Mouse (Mus musculus) testis, postnatal 14 days (tissue): ENCODE measurements around the gene Rnf180.
"Not testable (repeated sequence)": the region's sequence is repeated elsewhere in the genome, so short reads cannot be mapped to it uniquely, and the experiment has no call there.

Source experiments
- DNase-seq: peaks from one replicate; pipeline ENCODE4 v3.0.0; 2021; ENCODE audit warnings: low spot score

The Rnf180 gene

DNA sequence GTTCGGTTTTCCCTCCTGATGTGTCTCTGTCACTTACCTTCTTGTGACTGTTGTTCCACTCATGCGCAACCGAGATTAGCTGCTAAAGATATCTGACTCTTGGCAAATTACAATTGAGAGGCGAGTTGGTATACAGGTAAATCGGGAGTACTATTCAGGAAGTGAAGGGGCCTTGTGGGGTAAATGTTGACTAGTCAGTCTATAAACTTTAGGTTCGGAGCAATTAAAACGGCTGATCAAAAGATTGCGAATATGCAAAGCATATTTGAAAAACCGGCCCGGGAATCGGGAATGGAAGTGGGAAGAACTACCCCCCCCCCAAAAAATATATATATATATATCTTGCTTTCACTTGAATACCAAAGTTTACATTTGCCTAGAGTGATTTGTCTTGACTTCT lies at the start of gene Rnf180:
TSS of gene Rnf180 (minus strand) at position 101 of the 400 bp plus-strand sequence.
- no peak for DNase-seq

DNA sequence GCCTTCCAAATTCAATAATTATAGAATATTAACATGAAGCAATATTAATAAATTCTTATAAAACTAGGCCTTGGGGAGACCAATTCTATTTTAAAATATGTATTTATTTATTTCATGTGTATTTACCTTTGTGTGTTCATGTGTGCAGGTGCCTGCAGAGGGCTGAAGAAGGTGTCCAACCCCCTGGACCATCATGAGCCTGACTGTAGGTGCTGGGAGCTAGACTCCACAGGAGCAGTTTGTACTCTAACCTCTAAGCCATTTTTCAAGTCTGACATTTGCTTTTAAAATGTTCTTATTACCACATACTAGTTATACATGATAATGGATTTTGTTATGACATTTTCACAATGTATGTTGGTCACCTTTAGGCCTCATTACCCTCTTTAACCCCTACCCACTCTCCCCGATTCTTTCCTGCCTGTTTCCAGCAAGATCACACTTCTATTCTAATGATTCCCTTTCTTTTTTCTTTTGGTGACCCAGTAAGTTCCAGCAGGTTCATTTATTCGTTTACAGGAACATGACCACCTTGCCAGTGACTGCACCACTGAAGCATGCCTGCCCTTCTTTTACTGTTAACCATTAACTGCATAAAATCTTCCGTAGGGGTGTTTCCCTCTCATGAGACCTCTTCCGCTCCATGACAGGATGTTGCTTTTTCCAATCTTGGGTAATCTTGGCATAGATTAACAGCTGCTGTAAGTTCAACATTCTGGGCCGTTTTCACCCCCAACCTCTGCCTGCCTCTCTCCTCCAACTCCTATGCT lies 36.8 kb upstream of the Rnf180 start:
- DNase-seq = no peak

DNA sequence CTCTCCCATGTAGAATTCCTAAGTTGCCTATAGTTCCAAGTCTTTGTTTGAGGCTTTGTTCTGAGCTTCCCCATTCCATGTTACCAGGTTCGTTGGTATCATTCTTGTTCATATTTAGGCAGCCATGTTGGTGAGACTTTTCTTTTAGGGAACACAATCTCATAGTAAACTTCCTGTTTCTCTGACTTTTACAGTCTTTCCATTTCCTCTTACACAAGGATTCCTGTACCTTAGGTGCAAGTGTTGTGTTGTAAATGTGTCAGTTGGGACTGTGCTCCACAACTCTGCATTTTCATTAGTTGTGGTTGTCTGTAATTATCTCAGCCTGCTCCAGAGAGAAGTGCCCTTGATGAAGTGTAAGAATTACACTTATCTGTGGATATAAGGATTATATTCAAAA lies 32.3 kb upstream of the Rnf180 start:
- DNase-seq = no peak

DNA sequence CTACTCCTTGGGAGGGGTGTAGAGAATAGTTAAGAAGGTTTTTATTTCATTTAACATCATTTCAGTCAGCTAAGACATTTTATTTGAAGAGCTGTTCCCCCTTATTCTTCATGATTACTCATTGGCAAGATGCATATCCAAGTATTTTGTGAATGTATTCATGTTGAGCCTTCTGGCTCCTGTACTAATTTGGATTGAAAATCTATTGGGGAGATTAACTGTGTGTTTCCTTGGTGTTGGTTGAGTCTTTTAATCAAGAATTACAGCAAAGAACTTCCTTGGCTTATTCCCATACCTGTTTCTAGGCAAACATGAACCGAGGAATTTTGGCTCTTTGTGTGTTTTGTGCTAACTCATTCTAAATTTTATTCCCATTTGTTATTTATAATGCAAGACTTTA lies 22.3 kb upstream of the Rnf180 start:
- no peak for DNase-seq

DNA sequence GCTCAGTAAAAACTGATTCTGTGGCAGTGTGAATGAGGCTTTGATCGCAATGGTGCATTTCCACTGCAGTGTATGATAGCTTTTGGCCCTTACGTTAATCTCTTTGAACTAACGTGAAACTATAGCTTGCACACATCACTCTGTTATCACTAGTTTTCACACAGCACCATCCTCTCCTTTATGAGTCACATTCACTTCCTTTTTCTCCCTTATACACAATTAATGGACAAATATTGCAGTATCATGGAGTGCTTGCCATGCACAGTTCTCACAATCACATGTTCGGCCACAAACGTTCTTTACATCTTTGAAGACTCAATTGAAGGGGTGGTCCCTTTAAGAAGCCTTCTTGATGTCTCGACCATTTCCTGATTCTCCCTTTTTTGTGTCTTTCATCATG lies 21.4 kb upstream of the Rnf180 start:
- DNase-seq = no peak

DNA sequence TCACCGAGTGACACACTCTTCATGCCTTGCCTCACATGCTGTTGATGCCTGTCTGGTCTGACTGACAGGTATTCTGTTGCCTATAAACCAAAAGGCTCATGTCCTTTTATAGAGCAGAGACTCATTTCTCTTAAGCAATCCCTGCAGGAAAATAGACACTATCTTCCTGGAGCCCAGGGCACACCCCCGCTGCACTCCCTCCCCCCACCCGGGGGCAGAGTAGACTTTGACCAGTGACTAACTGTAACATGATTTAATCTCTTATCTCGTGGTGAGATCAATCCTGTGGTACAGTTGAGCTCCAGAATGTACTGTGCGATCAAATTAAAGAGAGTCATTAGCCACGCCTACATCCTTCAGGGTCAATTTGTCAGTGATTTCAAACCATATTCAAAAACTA lies 18.1 kb upstream of the Rnf180 start:
- peak; percentile 11 for DNase-seq

DNA sequence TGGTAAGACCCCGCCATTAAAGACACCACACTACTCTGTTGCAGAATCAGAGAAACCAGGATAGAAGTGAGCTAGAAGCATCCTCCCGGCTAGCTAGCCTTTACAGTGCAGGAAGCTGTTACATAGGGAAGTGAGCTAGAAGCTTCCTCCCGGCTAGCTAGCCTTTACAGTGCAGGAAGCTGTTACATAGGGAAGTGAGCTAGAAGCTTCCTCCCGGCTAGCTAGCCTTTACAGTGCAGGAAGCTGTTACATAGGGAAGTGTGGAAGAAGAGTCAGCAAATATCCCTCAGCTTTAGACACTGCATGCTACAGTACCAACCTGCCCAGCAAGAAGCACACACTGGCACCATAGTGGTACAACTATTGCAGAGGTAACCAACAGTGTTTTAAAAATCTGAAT lies 15.9 kb upstream of the Rnf180 start:
- not testable (repeated sequence) for DNase-seq

DNA sequence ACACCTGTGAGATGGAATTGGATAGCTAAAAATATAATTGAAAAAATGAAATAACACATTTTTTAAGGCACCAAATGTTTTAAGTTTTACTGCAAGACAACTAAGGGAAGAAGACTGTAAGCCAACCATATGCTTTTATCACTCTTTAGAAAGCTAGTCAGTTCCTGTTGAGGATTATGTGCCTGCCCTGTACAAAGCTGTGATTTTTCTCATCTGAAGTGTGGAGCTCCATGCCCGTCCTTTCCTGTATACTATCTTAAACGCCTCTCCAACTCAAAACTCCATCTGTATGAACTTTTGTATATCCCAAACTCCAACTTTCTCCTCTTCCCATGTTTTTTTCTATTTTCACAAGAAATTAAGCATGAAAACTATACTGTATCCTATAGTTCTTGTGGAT lies 10.9 kb upstream of the Rnf180 start:
- no peak for DNase-seq

DNA sequence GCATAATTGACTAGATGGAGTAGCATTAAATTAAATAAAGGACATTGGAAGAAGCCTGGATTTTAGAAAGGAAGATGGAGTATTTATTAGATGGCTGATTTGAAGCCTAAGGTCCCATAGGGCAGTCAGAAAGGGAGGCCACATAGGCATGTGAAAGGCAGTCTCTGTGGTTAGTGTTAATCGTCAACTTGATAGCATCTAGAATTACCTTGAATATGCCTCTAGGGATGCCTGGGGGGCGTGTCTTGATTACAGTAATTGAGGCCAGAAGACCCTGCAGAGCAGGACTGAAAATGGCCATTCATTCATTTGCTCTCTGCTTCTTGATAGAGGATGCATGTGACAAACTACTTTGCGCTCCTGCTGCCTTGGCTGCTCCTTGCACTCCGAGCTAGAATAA lies 9.4 kb upstream of the Rnf180 start:
- no peak for DNase-seq

DNA sequence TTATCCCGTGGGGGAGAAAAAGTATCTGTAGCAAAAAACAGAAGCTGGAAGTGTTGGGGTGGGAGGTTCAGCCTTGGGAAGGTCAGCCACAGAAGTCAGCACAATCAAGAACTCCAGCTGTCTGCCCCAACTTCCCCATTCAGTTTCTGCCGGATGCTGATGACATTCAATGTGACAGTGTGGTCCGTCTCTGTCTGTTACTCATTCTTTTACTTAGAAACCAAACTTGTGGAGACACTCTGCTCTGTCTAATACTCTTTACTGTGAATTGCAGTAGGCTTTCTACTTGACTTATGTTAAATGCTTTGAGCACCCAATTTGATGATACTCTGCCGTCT lies 5.4 kb upstream of the Rnf180 start:
- DNase-seq = peak; percentile 23

DNA sequence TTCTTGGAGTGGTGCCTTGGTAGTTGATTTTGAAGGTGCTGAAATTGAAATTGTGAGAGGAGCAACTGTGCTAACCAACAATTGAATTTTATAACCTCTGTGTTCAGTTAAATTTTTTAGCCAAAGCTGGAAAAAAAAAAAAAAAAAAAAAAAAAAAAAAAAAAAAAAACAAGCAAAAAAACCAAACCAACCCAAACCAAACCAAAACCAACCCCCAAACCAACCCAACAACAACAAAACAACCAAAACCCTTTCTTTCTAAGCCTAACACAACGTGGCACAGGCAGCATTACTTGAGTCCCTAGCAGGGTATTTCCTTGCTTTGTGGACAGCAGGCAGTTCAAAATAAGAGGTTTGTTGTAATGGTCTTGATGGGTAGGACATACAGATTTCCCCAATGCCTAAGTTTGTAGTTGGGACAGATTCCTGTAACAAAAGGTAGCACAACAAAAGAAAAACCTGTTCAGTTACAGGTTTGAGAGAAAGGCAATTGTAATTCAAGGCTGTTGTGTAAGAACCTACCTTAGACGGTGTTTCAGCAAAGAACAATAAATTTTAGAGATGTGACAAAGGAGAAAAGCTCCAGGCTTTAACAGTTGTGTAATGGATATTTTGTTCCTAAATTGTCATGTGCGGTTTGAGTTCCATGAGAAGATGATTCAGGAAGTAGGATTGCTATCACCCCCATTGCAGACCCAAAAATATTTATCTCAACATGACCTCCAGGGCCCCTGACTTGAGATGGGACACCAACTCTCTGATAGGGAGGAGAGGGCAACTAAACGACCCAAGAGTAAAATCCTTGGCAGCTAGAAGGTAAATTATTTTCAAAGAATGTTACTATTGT lies 4.8 kb upstream of the Rnf180 start:
- no peak for DNase-seq

DNA sequence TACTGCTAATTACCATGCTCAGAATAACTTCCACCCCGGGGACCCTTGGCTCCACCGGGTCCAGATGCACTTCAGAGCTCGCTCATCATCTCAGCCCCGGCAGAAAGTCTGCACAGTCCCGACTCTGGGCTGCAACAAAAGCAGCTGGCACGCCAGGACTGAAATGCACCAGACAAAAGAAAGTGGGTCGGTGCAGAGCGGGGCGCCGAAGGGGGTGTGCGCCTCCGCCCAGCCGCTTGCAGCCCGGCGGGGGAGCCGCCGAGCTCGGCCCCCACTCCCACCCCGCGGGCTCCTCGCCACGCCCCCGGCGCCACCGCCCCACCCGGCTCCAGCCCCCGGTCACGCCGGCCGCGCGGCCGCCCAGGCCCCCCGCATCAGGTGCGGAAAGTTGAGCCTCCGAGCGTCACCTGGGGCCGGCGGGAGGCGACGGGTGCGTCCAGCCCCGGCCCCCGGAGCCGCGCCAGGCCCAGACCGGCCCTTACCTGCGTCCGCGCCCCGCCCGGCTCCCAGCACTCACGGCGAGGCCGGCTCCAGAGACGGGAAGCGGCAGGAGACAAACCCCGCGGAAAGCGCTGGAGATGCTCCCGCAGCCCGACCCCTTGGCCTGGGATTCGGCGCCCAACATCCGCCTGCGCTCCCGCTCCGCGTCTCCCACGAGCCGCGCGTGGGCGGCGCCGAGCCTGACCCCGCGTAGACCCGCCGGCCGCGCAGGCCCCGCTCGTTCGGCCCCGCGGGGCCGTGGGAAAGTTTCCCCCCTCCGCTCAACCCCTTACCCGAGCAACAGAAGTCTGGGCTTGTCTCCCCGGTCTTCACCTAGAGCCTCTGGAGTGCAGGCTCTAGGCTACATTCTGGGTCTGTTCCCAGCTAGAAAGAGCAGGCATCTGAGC lies 591 bp downstream of the Rnf180 start:
- DNase-seq = peak; percentile 76

DNA sequence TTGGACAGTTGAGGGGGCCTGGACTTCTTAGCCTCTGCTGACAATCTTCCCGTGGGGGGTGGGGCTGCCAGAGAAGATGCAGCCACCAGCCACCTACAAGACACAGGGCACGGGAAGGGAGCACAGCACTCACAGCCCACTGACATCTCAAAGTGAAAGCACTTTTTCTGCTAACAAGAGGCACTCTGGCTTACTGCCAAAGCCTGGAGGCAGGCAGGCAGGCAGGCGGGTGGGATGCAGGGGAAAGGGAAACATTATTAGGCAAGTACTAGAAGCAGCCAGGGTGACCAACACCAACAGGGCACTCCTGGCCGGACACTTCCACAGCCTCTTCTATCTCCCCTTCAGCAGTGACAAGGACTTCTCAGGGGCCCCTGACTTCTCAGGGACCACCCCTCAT lies 2.8 kb downstream of the Rnf180 start:
- DNase-seq = peak; percentile 51

DNA sequence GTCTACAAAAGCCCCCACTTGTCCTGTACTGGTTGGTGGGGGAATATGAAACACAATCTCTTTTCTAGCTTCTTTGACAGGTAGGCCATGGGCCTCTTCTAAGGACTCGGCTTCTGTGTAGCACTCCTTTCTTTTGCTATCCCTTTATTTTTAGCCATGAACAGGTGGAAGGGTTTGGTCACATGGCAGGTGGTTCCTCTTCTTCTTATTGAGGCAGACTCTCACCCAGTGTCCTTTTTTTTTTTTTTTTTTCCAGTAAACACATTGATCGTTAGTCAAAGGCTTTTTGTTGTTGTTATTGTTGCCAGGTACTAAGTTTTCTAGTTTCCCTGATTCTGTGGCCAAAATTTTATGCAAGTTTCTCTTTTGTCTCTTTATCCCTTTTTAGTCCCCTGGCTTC lies 4.0 kb downstream of the Rnf180 start:
- DNase-seq = no peak

DNA sequence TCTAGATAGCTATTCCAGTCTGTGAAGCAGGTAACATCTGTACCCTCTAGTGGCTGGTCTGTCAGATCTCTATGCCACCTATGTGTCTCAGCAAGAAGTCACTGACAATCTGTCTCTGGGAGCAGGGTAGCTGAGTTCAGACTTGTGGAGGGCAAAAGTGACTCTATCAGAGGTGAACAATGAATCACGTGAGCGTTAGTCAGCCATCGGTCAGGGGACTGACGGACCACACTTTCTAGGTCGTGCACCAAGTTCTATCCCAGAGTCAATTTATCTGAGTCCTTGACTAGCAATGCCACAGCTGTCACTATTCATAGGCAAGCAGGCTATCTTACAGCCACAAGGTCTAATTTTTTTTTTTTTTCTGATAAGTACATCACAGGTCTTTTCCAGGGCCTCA lies 4.6 kb downstream of the Rnf180 start:
- no peak for DNase-seq

DNA sequence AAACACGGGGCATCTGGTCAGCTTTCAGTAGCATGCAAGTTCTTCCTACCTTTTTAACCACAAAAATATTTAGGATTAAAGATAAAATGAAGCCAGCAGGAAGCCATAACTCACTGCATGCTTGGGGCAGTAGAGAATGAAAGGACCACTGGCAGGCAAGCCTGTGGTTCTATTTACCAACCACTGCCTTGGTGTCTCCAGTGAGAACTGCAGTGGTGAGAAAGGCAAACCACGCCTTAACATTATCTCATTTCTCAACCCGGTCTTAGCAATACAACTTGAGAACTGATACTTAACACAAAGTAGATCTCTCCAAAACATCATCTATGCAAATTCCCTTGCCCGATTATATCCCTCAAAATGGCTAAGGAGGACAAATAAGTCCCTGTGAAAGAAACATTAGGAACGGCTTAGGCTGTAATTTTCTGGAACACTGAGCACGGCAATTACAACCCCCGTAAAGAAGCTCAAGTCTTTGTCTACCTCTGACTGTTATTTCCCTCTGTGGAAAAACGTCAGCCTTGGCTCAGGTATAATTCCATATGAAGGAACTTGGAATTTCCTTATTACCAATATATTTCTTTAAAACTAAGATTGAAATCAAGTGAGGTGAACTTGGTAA lies 15.1 kb downstream of the Rnf180 start:
- no peak for DNase-seq

DNA sequence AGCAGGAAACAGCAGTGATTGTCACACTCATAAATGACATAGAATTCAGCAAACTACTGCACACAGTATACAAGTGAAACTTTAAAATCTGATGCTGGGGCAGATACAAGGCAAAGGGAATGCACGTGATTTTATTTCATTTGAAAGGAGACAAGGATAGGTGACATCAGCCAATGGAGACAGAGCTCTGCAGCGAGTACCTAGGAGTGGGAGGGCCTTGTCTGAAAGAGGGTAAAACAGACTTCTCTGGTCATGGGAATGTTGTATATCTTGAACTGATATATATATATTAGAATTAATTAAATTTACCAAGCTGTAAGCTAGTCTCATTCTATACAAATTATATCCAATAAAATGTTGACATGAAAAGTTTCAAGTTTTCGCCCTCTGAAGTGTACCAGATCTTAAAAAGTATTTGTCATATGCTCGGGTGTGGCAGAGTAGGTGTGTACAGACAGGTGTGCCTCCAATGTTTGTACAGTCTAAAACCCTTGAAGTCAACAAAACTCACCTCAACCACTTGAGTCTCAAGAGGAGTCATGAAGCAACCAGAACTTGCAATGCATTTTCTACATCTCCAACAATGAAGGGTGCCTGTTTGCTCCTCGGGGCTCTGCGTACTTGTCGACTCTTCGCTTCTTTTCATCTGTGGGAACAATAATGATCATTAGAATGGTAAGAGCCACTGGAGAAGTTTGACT lies 24.1 kb downstream of the Rnf180 start:
- no peak for DNase-seq

DNA sequence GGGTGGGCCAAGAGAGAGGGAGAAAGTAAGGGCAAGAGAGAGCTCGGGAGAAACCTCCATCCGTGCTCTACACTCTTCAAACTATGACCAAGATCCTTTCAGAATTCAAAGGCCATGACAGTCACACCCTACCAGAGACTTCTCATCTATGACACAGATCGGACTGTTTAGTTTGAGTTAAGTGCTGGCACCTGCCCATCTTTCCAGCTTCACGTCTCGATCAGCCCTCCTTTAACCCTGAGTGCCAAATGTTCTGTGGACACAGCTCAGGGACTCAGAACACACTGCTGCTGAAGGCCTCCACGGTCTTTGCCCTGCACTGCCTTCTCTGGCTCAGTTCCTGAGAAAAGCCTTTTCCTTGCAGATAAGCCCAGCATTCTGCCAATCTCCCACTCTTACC lies 27.2 kb downstream of the Rnf180 start:
- DNase-seq = peak; percentile 25

DNA sequence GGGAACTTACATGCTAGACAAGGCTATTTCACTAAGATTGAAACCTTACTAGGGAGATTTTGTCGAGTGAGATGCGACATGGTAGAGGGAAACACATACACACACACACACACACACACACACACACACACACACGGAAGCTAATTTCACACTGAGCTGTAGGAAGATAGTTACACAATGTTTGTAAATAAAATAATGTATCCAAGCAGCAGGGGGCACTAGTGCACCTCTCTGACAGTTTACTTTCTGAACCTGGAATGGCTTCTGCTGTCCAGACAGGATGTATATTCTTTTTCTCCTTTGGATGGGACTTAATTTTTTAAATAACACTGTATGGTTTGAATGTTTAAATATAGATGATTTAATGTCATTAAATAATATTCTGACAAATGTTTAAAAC lies 27.9 kb downstream of the Rnf180 start:
- DNase-seq = no peak

DNA sequence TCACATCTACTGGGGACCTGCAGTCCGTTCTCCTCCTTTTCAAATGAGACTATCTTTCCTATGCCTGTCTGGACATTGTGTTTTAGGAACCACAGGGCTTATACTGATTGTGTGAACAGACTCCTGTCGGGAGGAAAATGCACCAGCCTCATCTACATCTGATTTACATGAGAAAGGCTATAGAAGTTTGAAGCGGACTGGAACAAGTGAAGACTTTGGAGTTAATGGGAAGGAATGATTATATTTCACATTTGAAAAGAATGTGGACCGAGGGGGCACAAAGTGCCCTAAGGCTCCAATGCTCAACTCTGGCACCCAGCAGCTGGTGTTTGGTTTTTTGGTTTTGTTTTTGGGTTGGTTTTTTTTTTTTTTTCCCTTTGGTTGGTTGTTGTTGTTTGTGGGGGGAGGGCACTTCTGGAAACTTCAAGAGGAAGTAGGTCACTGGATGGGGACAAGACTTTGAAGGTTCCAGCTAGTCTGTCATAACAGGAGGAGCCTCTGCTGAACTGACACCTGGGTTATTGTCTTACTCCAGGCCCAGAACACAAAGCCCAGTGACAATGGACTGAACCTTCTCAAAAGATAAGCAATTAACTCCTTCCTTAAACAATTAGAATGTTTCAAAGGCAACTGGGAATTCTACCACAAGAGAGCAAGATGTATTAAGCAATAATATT lies 37.7 kb downstream of the Rnf180 start:
- no peak for DNase-seq

DNA sequence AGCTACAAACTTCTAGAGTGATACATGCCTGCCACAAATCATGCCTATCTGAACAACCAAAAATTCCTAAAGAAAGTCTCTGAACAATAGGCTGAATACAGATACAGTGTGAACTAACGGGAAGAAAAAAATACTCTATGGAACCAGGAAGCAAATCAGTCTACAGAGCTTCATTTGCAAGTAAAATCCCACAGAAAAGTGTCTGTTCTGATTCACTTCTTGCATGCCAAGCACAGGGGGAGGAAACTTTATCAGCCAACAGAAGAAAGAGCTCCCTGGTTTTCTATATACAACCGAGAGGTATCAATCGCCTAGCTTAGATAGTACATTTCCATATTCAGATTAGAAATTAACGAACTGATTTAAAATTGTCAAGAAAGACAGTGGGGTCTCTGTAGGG lies 43.8 kb downstream of the Rnf180 start:
- peak; percentile 15 for DNase-seq
